Mouse (Mus musculus) bone marrow, adult 2 months (tissue): ENCODE data around the gene Trpv1.

Experiments used
- CTCF ChIP-seq: fragments of 200-500 bp; IDR thresholded peaks from 2 replicates; pipeline ENCODE4 v1.5.1; 2011; ENCODE audit warnings: low read length, control low read depth; ENCODE audit not compliant: control insufficient read depth, insufficient read depth
- POLR2A ChIP-seq: fragments of 200-500 bp; IDR thresholded peaks from 2 replicates; pipeline ENCODE4 v1.6.1; 2011; ENCODE audit warnings: low read depth, mild to moderate bottlenecking, control low read depth, low read length, borderline replicate concordance; ENCODE audit not compliant: control insufficient read depth

- TF ChIP-seq POLR2A (no peak), CTCF (no peak)
Observed at GRCm38 (mm10) chr11:73225856-73226255, 8.2 kb upstream of the Trpv1 start.
